Mouse (Mus musculus) megakaryocyte, adult 5-6 weeks (primary cell): Measurements from ENCODE around the gene Slc2a3. TPM values are rescaled to one million over a fixed set of nuclear protein-coding genes. Genes with fewer than 3 reads are reported as not detected.
"Not testable (repeated sequence)": the region's sequence is repeated elsewhere in the genome, so short reads cannot be mapped to it uniquely, and the experiment has no call there.

Experiments used
- ATAC-seq: 2 replicates; pipeline ENCODE4 v1.8.0; 2016; ENCODE audit warnings: mild to moderate bottlenecking, inconsistent platforms; ENCODE audit not compliant: poor library complexity, severe bottlenecking
- total RNA-seq, 2 experiments: library from RNA; stranded (forward) in 1 of 2; stranded (reverse) in 1 of 2; fragments of 153-499, 151-499 nt in 1 of 2; fragments of 221-1000, 200-1000 nt in 1 of 2; gene quantifications; 2 replicates each; pipeline versions ENCODE4 v1.2.3 to v1.2.4; 2015 to 2017

Gene Slc2a3
- total RNA-seq, 2 experiments from 2014 or later = 44.5 to 51.4 TPM

DNA sequence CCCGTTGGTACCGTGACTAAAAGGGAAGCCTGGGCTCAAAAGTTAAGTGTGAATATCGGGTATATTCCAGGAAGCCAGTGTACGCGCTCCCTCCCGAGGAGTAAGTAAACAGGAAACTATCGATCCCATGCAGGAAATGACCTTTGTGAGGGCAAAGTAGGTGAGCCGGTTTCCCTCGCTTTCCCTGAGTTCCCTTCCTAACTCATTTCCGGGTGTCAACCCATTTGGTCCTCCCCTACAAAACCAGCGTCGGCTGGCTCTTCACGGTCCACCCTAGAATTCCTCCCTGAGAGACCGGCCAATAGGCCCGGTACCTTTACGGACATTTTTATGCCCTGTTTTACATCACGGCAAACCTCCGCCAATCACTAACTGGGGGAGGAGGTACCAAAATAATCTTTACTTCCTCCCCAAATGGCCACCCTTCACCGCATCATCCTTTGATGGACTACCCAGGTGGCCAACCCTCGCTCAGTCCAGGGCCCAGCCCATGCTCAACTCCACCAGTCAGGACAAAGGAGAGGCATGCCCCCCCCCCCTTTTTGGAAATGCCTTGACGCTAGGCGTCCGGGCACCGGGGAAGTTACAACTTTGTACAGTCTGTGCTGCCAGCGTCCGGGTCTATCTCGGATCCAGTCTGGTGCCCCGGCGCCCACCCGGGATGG, 9.3 kb upstream of the Slc2a3 start:
- ATAC-seq = peak; percentile 82

DNA sequence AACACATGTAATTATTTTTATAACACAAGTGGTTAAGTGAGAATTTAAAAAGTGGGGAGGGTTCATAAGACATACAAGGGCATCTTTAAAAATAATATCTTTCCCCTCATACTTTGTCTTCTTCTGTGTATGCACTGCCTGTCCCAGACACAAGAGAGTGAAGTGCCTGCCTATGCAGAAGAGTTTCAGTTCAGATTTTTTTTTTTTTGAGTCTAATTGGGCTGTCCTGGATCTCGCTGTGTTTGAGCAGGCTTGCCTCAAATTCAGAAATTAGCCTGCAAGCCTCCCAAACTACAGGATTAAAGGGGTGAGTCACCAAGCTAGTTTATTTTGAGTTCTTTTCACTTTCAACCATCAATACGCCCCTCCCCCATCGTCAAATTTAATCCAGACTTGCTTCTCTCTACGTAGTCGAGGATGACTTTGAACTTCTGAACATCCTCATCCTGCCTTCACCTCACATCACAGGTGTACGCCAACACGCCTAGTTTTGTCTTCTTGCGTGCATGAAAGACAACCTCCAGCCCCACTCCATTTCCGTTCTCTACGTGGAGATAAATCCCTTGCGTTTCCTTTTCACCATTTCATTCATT, 8.7 kb upstream of the Slc2a3 start:
- ATAC-seq = peak; percentile 22

DNA sequence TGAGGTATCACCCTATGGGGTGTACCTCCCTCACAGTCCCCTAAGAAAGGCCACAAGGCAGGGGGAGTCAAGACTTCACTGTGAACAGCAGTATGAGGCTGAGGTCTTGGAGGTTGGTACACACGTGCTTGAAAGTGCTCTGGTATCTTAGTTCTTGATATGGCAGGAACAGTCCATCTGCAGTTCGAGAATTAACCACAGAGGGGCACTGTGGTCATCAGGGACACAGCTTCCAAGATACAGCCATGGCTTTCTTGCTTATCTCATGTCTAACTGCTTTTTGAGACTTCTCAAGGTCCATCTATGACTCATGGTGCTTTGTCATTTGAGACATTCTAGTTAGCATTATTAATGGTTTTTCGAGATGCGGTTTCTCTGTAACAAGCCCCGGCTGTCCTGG, 3.0 kb upstream of the Slc2a3 start:
- ATAC-seq = peak; percentile 78

DNA sequence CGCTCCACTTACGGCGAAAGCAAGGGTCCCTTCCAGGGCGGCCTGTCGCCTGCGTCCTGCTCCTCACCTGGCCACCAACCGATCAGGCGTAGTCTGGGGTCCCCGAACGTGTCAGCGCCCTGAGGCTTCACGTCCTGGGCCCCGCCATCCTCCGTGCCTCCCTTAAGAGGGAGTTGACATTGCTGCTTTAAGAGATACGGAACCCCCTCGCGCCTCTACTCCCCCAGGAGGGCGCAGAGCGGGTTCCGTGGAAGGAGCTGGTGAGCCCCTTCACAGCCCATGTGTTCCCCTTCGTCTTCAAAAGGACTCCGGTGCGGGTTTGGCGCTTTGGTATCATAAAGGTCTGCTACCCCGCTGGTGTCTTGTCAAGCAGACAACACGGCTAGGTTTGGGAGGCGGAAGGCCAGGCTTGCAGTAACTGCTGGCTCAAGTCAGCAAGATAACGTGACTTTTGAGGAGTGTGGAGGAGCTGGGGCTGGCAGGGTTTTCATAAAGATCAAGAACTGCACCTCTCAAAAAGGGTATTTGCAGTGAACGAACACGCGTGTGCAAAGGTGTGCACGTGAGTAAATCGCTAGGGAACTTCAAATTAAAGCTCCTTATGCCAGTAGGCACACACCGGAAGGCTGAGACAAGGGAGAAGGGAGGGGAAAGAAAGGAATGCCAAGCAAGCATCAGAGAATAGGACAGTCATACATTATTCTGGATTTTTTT, 518 bp upstream of the Slc2a3 start:
- ATAC-seq = peak; percentile 52

DNA sequence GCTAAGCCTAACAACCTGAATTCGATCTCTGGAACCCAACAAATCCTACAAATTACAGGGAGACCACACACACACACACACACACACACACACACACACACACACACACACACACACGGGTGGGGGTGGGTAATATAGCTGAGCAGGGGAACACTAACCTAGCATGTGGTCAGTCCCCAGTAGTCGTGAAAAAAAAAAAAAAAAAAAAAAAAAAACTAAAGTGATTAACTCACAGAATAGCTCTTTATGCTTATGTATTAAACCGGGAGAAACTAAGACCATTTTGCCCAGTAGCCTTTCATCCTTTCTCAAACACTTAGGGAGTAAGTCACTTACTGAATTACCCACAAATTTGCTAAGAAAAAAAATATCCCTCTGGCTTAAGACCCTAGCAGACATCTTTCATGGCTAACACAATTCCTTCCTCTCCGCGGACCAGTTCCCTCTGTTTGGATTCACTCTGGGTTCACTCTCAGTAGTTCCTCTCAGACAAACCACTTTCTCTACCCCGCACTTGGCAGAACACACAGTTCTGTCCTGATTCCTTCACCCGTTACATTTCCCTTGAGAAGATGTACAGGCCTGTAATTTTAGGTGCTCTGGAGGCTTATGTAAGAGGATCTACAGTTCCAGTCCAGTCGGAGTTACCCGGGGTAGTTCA, 670 bp downstream of the Slc2a3 start:
- peak; percentile 46 for ATAC-seq

DNA sequence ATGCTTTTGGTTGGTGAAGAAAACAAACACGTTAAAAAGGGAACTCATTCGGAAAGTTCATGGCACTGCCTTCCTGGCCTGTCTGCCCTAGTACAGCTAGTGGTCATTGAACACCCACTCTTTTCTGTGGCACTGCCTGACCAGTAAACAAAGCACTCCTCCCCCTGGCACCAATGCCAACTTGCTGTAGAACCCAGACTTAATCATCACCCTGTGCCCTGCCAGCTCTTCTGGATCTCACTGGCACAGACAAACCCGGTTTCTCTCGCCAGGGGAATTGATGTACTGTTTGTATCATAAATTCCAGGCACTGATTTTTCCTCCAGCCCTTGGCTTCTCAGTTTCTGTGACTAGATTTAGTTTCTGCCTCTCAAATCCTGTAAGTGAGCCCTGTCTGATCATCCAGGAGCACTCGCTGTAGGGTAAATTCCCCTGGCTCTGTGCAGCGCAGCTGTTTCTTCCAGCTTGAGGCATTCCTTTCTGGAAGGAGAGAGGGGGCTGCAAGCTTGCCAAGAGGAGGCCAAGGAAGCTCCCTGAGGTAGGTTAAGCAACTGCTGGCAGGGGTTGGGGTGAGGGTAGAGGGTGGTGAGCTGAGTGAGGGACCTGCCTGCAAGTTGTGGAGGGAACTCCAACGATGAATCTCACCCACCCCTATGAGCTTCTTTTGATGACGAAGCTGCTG, 6.0 kb downstream of the Slc2a3 start:
- no peak for ATAC-seq

DNA sequence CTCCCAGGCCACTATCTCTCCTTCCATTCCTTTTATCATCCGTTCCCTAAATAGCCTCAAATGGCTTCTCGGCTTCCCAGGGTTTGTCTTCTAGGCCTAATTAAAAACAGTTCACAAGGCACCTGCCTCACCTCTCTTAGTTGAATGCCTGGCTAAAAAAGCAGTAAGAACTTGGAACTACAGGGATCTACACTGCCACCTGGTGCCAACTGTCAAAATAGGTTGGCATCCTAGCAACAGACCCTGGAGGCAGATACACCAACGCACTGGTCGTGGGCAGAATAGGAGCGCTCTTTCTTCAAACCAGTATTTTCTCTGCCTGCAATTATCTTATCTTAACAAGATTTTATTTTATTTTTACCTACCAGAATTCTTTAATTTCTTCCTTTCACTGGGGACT, 15.2 kb downstream of the Slc2a3 start:
- ATAC-seq = peak; percentile 88

DNA sequence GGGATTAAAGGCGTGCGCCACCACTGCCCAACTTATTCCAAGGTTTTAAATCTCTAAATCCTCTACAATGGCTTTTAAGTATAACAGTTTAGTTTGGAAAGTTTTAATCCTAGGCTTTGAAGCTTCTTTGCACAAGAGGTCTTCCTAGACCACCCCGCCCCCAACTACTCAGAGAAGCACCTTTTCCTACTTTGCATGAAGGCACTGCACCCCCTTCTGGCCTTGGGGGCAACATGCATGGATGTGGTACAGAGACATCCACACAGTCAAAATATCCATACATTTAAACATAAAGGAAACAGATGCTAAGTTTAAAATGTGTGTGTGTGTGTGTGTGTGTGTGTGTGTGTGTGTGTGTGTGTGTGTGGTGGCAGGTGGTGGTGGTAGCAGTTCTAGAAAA, 16.6 kb downstream of the Slc2a3 start:
- ATAC-seq = peak; percentile 36

DNA sequence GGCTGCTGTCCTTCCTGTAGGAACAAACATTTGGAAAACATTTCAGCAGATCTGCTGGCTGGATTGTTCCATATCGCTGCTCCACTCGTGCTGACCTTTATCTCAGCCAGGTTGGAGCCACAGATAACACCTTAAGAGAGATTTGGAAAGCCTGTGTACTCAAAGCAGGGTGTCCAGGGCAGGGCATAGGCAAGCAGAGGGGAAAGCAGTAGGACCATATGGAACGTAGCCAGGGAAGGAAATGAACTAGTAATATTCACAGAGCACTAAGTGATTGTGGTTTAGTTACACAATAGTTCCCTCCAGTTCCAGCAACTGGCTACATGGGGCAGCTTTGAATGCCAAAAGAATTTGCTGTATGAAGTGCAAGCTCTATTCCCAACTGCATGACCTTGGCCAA, 19.3 kb downstream of the Slc2a3 start:
- ATAC-seq = peak; percentile 73

DNA sequence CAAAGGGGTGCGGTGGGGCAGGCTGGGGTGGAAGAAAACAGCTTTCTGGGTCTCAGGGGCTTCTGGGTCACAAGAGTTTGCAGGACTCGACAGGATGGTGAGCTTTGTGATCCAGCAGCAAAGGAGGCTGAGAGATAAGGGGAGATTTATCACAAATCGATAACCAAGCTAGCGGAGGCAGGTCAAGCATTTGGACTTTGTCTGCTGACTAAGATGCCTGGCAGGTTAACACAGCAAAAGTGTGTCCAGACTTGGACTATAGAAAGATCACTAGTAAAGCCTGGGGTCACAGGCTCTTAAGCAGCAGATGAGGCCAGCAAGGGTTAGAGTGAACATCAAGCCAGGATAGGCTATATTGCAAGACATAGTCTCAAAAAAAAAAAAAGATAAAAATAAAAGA, 20.3 kb downstream of the Slc2a3 start:
- no peak for ATAC-seq

DNA sequence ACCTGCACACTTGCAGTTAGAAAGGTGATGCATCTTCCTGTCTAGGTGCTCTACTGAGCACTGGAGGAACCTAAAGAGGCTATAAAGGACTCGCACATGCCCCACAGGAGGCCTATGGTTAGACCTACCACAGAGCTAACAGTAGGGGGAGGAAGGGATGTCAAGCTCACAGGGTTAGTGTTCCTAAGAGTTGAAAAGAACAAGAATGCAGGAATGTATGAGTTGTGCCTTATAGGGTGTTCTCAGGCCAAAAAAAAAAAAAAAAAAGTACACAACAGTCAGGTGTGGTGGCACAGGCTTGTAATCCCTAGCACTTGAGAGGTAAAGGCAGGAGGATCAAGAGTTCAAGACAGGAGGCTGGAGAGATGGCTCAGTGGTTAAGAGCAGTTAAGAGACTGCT, 21.5 kb downstream of the Slc2a3 start:
- ATAC-seq = no peak

DNA sequence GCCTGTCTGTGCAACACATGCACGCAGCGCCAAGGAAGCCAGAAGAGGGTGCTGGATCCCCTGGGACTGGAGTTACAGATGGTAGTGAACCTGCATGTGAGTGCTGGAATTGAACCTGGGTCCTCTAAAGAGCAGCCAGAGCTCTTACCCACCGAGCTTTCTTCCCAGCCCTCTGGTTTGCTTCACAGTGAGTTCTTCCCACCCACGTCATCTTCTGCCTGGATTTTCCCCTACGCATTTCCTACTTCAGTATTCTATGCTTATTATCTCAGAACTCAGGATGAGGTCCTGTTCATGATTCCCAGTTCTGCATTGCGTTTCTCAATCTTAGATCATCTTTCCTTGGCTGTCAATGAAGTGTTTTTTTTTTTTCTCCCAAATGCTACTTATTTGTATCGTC, 25.4 kb downstream of the Slc2a3 start:
- no peak for ATAC-seq

DNA sequence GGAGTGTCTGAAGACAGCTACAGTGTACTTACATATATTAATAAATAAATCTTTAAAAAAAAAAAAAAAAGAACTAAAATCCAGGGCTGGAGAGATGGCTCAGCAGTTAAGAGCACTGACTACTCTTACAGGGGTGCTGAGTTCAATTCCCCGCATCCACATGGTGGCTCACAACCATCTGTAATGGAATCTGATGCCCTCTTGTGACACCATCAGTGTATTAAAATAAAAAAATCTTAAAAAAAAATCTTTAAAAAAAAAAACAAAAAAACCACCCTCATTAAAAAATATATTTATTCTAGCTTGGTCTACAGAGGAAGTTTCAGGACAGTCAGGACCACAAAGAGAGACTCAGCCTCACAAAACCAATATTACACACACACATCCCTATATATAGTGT, 27.1 kb downstream of the Slc2a3 start:
- ATAC-seq = no peak

DNA sequence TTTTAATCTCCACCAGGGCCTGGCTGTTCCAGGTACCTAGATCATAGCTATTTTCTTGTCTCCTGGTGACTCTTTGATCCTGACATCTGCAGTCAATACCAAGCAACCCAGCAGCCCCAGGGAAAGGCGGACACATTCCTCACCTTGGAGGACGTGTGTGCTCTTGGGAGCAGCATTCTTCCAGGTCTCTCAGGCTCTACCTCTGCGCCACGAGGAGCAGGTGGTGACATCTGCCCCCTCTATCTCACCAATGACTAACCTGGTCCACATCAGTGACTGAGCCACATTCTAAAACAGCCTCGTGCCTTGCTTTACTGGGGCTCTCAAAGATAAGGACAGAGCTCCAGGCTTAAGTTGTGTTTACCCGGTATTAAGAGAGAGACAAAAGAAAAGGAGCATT, 28.7 kb downstream of the Slc2a3 start:
- ATAC-seq = no peak

DNA sequence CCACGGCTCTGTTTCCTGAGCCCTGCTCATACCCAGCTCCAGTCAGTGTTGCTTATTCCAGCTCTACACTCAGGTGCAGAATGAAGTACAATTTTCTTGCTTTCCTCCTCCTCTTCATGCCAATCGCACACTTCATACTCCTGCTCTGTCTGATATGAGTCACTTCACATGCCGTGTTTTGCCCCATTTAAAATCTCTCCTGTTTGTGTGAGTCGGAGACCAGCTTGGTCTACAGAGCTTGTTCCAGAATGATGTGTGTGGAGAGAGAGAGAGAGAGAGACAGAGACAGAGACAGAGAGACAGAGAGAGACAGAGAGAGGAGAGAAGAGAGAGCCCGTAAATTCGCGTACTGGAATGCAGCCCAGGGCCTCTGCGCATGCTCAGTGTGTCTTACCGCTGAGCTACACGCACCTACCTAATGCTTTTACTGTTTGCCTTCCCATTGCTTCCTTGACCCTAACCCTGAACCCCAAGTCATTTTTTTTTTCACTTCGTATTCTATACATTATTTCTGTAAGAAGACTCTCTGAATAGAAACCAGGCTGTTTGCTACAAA, 30.6 kb downstream of the Slc2a3 start:
- ATAC-seq = no peak

DNA sequence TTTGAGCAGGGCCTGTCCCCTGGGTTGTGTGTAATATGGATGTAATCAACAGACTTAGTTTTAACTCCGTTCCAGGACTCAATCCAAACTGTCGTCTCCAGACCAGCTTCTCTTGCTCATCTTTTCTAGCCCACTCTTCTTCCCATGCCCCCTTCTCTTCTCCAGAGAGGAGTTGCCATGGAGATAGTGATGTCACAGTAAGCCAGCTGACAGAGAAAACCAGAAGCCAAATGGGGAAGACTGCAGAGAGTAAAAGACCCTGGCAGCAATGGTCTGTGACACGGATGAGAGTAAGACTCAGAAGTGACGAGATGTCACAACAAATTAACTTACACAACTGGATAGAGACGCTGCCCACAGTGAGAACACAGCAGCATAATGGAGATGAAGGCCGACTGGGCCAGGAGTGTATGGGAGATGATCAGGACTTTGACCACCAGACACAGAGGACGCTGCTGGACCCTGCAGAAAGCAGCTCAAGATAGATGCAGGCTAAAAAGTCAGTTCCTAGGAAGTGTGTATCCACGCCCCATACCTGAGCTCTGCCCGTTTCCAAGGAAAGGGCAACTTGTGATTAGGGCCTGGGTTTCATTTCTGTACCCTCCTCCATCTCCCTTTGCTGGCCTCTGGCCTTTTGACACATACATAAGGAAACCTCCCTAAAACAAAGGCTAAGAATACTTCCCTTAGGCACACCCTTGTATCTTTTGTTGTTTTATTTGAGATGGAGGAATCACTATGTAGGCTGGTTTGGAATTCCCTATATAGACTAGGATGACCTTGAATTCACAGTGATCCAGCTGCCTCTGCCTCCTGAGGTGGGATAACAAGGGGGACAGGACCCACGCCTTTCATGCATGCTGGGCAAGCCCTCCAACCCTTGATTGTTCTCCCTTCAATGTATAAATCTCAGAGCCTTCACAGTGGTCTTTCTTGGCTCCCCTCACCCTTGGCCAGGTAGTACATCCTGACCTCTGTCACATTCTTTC, 31.4 kb downstream of the Slc2a3 start:
- ATAC-seq = peak; percentile 27

DNA sequence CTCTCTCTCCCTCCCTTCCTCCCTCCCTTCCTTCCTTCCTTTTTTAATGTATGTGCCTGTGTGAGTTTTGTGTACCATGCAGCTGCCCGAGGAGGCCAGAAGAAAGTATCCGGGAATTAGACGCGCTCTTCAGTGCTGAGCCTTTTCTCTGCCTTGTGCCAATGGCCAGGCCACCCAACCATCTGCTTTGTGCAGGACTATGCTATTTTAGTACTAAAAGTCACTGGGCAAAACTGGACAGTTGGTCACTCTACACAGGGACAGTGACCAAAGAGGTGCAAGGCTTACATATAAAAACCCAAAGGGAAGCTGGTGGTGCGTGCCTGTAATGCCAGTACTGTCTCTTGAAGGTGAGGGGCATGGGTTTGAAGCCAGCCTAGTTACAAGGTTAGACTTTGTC, 33.2 kb downstream of the Slc2a3 start:
- ATAC-seq = no peak

DNA sequence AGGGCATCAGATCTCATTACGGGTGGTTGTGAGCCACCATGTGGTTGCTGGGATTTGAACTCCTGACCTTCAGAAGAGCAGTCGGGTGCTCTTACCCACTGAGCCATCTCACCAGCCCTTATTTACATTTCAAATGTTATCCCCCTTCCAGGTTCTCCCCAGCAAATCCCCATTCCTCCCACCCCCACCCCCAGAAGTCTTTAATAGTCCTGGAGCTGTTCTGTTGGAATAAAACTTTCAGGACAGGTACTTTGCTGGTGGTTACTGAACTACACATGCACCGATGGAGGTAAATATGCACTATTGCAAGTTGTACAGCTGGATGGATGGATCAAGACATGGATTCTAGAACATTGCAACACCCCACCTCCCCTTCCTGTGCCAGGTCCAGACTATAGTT, 34.4 kb downstream of the Slc2a3 start:
- not testable (repeated sequence) for ATAC-seq

DNA sequence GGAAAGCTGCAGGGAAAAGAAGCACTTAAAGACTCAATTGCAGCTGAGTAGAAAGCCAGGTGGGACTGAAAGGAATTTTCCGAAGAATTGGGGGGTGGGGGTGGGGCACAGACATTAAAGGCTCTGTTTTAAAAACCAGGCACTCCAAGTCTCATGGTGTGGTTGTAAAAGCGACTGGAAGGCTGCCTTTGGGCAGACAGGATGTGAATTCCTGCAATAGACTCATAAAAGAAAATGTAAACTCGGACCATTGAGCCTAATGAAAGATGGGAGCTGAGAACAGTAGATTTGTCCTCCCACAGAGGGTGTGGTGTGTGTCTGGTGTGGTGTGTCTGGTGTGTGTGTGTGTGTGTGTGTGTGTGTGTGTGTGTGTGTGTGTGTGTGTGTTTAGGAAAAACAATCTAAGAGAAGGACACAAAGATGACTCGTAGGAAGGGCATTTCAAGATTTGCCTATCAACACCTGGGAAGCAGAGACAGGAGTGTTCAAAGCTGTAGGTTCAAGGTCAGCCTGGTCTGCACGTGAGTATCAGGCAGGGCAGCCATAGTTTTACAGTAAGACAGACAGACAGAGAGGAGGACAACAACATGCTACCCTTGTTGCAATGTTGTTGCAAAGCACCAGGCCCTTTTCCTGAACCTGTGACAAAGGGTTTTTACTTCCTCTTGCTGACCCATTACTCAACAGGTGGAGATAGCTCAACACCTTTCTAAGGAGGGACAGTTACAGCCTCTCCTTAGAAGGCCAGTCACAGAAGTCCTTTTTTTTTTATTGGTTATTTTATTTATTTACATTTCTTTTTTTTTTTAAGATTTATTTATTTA, 35.1 kb downstream of the Slc2a3 start:
- peak; percentile 64 for ATAC-seq
